Mouse (Mus musculus) CH12.LX (cell line): ENCODE measurements at regions not wholly inside any gene's neighbourhood (a gene's known extent, or its start where the extent isn't known, plus 50 kb on each side); places are given as distances from the start of the nearest gene placed in this dataset.

Experiments used
- DNase-seq: peaks from one replicate; pipeline ENCODE4 v3.0.0-alpha.2; 2013; ENCODE audit errors: extremely low read depth
- H3K27ac ChIP-seq: 2 replicates; pipeline ENCODE4 v1.5.1; 2012; ENCODE audit warnings: low read depth, mild to moderate bottlenecking, control low read depth, moderate library complexity; ENCODE audit not compliant: insufficient read depth
- H3K27me3 ChIP-seq: replicated peaks from 2 replicates; pipeline ENCODE3; 2012; ENCODE audit warnings: inconsistent platforms
- H3K36me3 ChIP-seq, 2 experiments: replicated peaks in 1 of 2; 2 replicates each; pipeline versions ENCODE3 to v1.6.1; 2012; ENCODE audit warnings: inconsistent platforms in 1 of 2, low read length in 1 of 2, mild to moderate bottlenecking in 1 of 2, mixed read lengths in 1 of 2, moderate library complexity in 1 of 2; ENCODE audit not compliant: control insufficient read depth in 1 of 2, insufficient read depth in 1 of 2
- H3K4me1 ChIP-seq, 2 experiments: 2 replicates each; pipeline ENCODE4 v1.6.1; 2012; ENCODE audit warnings: inconsistent platforms in 1 of 2, moderate library complexity in 1 of 2; ENCODE audit not compliant: insufficient read depth in 2 of 2, control insufficient read depth in 1 of 2
- H3K4me2 ChIP-seq: 2 replicates; pipeline ENCODE4 v1.6.1; 2012; ENCODE audit warnings: low read depth, mild to moderate bottlenecking, control low read depth; ENCODE audit not compliant: poor library complexity, insufficient read depth, severe bottlenecking
- H3K4me3 ChIP-seq, 3 experiments: fragments of 150-350 bp in 1 of 3; sonication (generic) in 1 of 3; replicated peaks in 1 of 3; 2 replicates each; pipeline versions ENCODE3 to v1.5.1; 2011 to 2012; ENCODE audit warnings: low read depth in 2 of 3, low read length in 2 of 3, mild to moderate bottlenecking in 2 of 3, moderate library complexity in 2 of 3, control low read depth in 1 of 3, improper control_type of control experiment in 1 of 3, inconsistent platforms in 1 of 3, mixed read lengths in 1 of 3; ENCODE audit not compliant: poor library complexity in 1 of 3
- H3K79me2 ChIP-seq: replicated peaks from 2 replicates; pipeline ENCODE4 v1.6.1; 2012; ENCODE audit warnings: mild to moderate bottlenecking, moderate library complexity; ENCODE audit not compliant: control insufficient read depth, poor library complexity, insufficient read depth, severe bottlenecking; ENCODE audit errors: extremely low read depth
- H3K9ac ChIP-seq: 2 replicates; pipeline ENCODE4 v1.6.1; 2012; ENCODE audit warnings: low read depth, mild to moderate bottlenecking, control low read depth, moderate library complexity; ENCODE audit not compliant: insufficient read depth
- H3K9me3 ChIP-seq: replicated peaks from 2 replicates; pipeline ENCODE3; 2012; ENCODE audit warnings: low read length, inconsistent platforms, mixed read lengths
- CTCF ChIP-seq, 2 experiments: IDR thresholded peaks in 1 of 2; conservative IDR thresholded peaks in 1 of 2; 2 replicates each; pipeline ENCODE4 v1.5.1; 2011 to 2012; ENCODE audit warnings: low read depth in 2 of 2, low read length in 2 of 2, improper control_type of control experiment in 1 of 2, inconsistent platforms in 1 of 2, mild to moderate bottlenecking in 1 of 2, moderate library complexity in 1 of 2
- ELF1 ChIP-seq: IDR thresholded peaks from 2 replicates; pipeline ENCODE4 v1.6.1; 2014; ENCODE audit warnings: low read depth, mild to moderate bottlenecking, inconsistent platforms, low read length, improper control_type of control experiment
- EP300 ChIP-seq: IDR thresholded peaks from 2 replicates; pipeline ENCODE4 v1.6.1; 2011; ENCODE audit warnings: low read length, improper control_type of control experiment
- ETS1 ChIP-seq: conservative IDR thresholded peaks from 2 replicates; pipeline ENCODE4 v1.6.1; 2012; ENCODE audit warnings: low read depth, mild to moderate bottlenecking, inconsistent platforms, low read length, improper control_type of control experiment, moderate library complexity
- JUND ChIP-seq: conservative IDR thresholded peaks from 2 replicates; pipeline ENCODE4 v1.6.1; 2011; ENCODE audit warnings: low read depth, low read length, improper control_type of control experiment
- KAT2A ChIP-seq: IDR thresholded peaks from 2 replicates; pipeline ENCODE4 v1.6.1; 2012; ENCODE audit warnings: low read length, improper control_type of control experiment, inconsistent platforms; ENCODE audit not compliant: insufficient replicate concordance
- MAFK ChIP-seq: IDR thresholded peaks from 2 replicates; pipeline ENCODE4 v1.6.1; 2011; ENCODE audit warnings: low read length, improper control_type of control experiment; ENCODE audit not compliant: insufficient replicate concordance
- MAX ChIP-seq: IDR thresholded peaks from 2 replicates; pipeline ENCODE4 v1.6.1; 2011; ENCODE audit warnings: low read length, improper control_type of control experiment
- MEF2A ChIP-seq: IDR thresholded peaks from 2 replicates; pipeline ENCODE4 v1.6.1; 2014; ENCODE audit warnings: low read depth, mild to moderate bottlenecking, inconsistent platforms, low read length, improper control_type of control experiment, borderline replicate concordance
- NRF1 ChIP-seq: IDR thresholded peaks from 2 replicates; pipeline ENCODE4 v1.6.1; 2014; ENCODE audit warnings: low read depth, mild to moderate bottlenecking, inconsistent platforms, low read length, improper control_type of control experiment, moderate library complexity
- POLR2AphosphoS2 ChIP-seq: IDR thresholded peaks from 2 replicates; pipeline ENCODE4 v1.6.1; 2011; ENCODE audit warnings: low read depth, low read length, improper control_type of control experiment
- SIN3A ChIP-seq: IDR thresholded peaks from 2 replicates; pipeline ENCODE4 v1.6.1; 2012; ENCODE audit warnings: low read length, improper control_type of control experiment, inconsistent platforms
- SMC3 ChIP-seq: IDR thresholded peaks from 2 replicates; pipeline ENCODE4 v1.6.1; 2011; ENCODE audit warnings: low read depth, low read length, improper control_type of control experiment
- TBP ChIP-seq: conservative IDR thresholded peaks from 2 replicates; pipeline ENCODE4 v1.6.1; 2011; ENCODE audit warnings: low read depth, low read length, improper control_type of control experiment
- USF1 ChIP-seq: IDR thresholded peaks from 2 replicates; pipeline ENCODE4 v1.6.1; 2014; ENCODE audit warnings: low read depth, mild to moderate bottlenecking, inconsistent platforms, low read length, improper control_type of control experiment
- ZMIZ1 ChIP-seq: IDR thresholded peaks from 2 replicates; pipeline ENCODE4 v1.6.1; 2012; ENCODE audit warnings: low read depth, mild to moderate bottlenecking, inconsistent platforms, low read length, improper control_type of control experiment
- dilution Hi-C: fragments of 300-500 bp; cut with MboI; formaldehyde crosslinking; loops from 2 replicates; pipeline ENCODE4 v1.14.3; 2020; ENCODE audit warnings: low sequenced_read_pairs; ENCODE audit not compliant: extremely low pct_unique_long_range_greater_than_20kb, extremely low pct_ligation_motif_present
- in situ Hi-C: fragments of 300-500 bp; cut with MboI; formaldehyde crosslinking; loops from 3 replicates; pipeline ENCODE4 v1.14.3; 2019; ENCODE audit warnings: low sequenced_read_pairs, low pct_ligation_motif_present, low pct_unique_long_range_greater_than_20kb, mixed read lengths

GRCm38 (mm10) chr9:120731952-120732622 is 160.8 kb downstream of the Rpl14 start:
- Histone ChIP-seq H3K9me3 (peaks cover 7% of the 10 kb centered on the region), H3K27me3 (no peaks in the 10 kb centered on the region), H3K79me2 (no peaks in the 10 kb centered on the region), H3K27ac (no peak overlapping the region), H3K4me1 (no peaks in the 10 kb centered on the region), H3K9ac (no peak overlapping the region), H3K36me3 (no peaks in the 10 kb centered on the region), H3K4me2 (no peak overlapping the region), H3K4me3 (no peak overlapping the region)
- TF ChIP-seq MAX = no peak
- TF ChIP-seq SMC3 = no peak
- no peak for TF ChIP-seq KAT2A
- no peak for TF ChIP-seq USF1
- no peak for TF ChIP-seq ZMIZ1
- TF ChIP-seq MAFK = no peak
- no peak for DNase-seq
- in situ Hi-C loops (no loop called here), dilution Hi-C loops (no loop called here)

- TF ChIP-seq ELF1 (no peak), TBP (no peak), EP300 (no peak), CTCF (conservative IDR thresholded peaks at IDR 0.05 in 1 of 2, IDR thresholded peaks at IDR 0.05 in 1 of 2; ENCODE audit: low read depth in 2 of 2, low read length in 2 of 2) (no peak), KAT2A (no peak), MAX (no peak), SIN3A (no peak), MEF2A (no peak), NRF1 (no peak), ETS1 (no peak), ZMIZ1 (no peak), SMC3 (no peak), JUND (no peak), POLR2AphosphoS2 (no peak)
- H3K9me3 ChIP-seq = peaks cover 6% of the 10 kb centered on the region
Observed at GRCm38 (mm10) chr9:120732650-120733293, 161.5 kb downstream of the Rpl14 start.

More at GRCm38 (mm10) chr9:120732650-120733293, 161.5 kb downstream of the Rpl14 start:
- H3K4me2 ChIP-seq = no peak overlapping the region
- no peaks in the 10 kb centered on the region for H3K27me3 ChIP-seq
- peaks cover 0 to under 1% of the 10 kb centered on the region in 2 experiments; a peak in 1 of 4 replicates for H3K4me1 ChIP-seq
- in situ Hi-C loops (no loop called here), dilution Hi-C loops (no loop called here)
- no peak overlapping the region for H3K27ac ChIP-seq
- no peak overlapping the region for H3K9ac ChIP-seq
- no peak for DNase-seq
- H3K36me3 ChIP-seq = no peaks in the 10 kb centered on the region
- H3K79me2 ChIP-seq = no peaks in the 10 kb centered on the region
- H3K4me3 ChIP-seq = no peak overlapping the region
